28 mouse cellular contexts compared by ENCODE assay signal in the genomic region with DNA sequence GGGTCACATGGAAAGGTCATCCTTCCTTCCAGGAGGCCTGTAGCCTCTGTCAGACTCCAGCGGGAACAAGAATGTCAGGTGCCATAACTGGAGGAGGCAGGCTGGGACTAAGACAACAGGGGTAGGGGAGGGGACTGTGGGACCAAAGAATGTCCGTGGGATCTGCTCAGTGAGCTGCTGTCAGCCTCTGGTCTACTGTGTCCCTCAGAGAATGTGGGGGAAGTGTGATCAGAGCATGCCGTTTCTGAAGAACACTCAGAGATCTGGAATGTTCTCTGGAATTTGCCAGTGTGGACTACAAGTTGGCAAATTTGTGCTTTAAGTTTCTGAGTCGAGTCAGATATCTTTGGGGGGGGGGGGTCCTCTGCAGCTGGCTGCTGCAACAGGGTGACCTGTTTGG. TPM values are rescaled to one million over a fixed set of nuclear protein-coding genes. Genes with fewer than 3 reads are reported as not detected.
DNase-seq lines count a peak whose midpoint lies in the region; ATAC-seq and TF ChIP-seq lines count a peak whose summit lies in the region.
"Had no signal": no experiment of that assay in that cellular context is flagged by ENCODE, and none has a peak within 500 bp of the region (broad histone marks: within the 10 kb centered on the region; RNA-seq: fewer than 3 reads in every experiment).

No protein-coding gene starts in this region.

- DNase-seq in kidney, postnatal 0 days (ENCODE audit: low spot score) = peak; percentile 16
- no peak for DNase-seq in kidney, adult 9 months
- DNase-seq in lung, postnatal 0 days (ENCODE audit: low spot score) = peak; percentile 40
- DNase-seq in lung, postnatal 14 days = no peak
- DNase-seq in Patski (ENCODE audit: low read depth, low spot score) = no peak
- DNase-seq in gastrocnemius, postnatal 14 days = no peak
- no peak for DNase-seq in heart, adult 9 months (ENCODE audit: low spot score in 2 of 2)
- DNase-seq: adrenal gland, adult 2 months; adrenal gland, postnatal 14 days; cerebellum, adult 11 months; cerebellum, adult 9-11 months; gastrocnemius, postnatal 36 days; heart, adult 2 months; heart, postnatal 36 days had no signal

- intact Hi-C loops in gastrocnemius, postnatal 14 days (cut with DNase I; ENCODE audit: low total_unique reads) = no loop called here

- POLR2A ChIA-PET in Patski (lab: Charles Lee) = no interaction called here

- no peak overlapping the region for H3K4me3 ChIP-seq in kidney, postnatal 0 days (replicated peaks; ENCODE audit: low read depth, low read length)
- H3K4me3 ChIP-seq in lung, postnatal 0 days (ENCODE audit: low read depth, low read length) = no peak overlapping the region
- H3K4me3 ChIP-seq: embryonic facial prominence, embryonic 12.5 days; embryonic facial prominence, embryonic 15.5 days; erythroblast, embryonic 14.5 days; forebrain, embryonic 12.5 days; forebrain, embryonic 15.5 days; heart, adult 2 months; hindbrain, embryonic 10.5 days had no signal

- no peak overlapping the region for H3K4me2 ChIP-seq in kidney, postnatal 0 days (ENCODE audit: low read length)
- no peak overlapping the region for H3K4me2 ChIP-seq in lung, postnatal 0 days (replicated peaks; ENCODE audit: low read depth, low read length)
- H3K4me2 ChIP-seq: embryonic facial prominence, embryonic 12.5 days; embryonic facial prominence, embryonic 15.5 days; forebrain, embryonic 12.5 days; forebrain, embryonic 15.5 days; heart, embryonic 11.5 days; hindbrain, embryonic 14.5 days had no signal

- H3K4me1 ChIP-seq in kidney, postnatal 0 days (replicated peaks; ENCODE audit: insufficient read depth, low read length) = no peaks in the 10 kb centered on the region
- no peaks in the 10 kb centered on the region for H3K4me1 ChIP-seq in lung, postnatal 0 days (ENCODE audit: insufficient read depth, low read depth, low read length)
- H3K4me1 ChIP-seq: embryonic facial prominence, embryonic 12.5 days; embryonic facial prominence, embryonic 15.5 days; forebrain, embryonic 12.5 days; forebrain, embryonic 15.5 days; hindbrain, embryonic 10.5 days had no signal

- ATAC-seq in kidney, postnatal 0 days (replicated peaks; ENCODE audit: low FRiP score, low read depth) = peak; percentile 21; the same call in 1 of the 2 replicates
- peak; percentile 56 for ATAC-seq in lung, postnatal 0 days
- peak; percentile 83 for ATAC-seq in Patski
- ATAC-seq: CD4-positive, CD25-positive, alpha-beta regulatory T cell, adult 4 months; forebrain, embryonic 15.5 days; hindbrain, postnatal 0 days; inflammation-experienced regulatory T-cells, adult 6 months had no signal

- peak; percentile 37; the same call in 1 of the 2 replicates for TF ChIP-seq EP300 in lung, postnatal 0 days (IDR thresholded peaks at IDR 0.05)

- CTCF ChIA-PET in Patski (lab: Charles Lee) = interaction anchor here (1.1 to 1.3 kb wide), 2 partner anchors 9 to 24 kb away, joined by 3 to 4 read pairs; no protein-coding TSS in a partner anchor

- WGBS in kidney, postnatal 0 days = 32% methylated on average over 4 of the region's 4 CpGs
- WGBS in lung, postnatal 0 days = 27% methylated on average over 4 of the region's 4 CpGs

- H3K36me3 ChIP-seq in kidney, postnatal 0 days (ENCODE audit: insufficient read depth, low read length) = no peaks in the 10 kb centered on the region
- H3K36me3 ChIP-seq in lung, postnatal 0 days (ENCODE audit: insufficient read depth, low read length) = no peaks in the 10 kb centered on the region
- H3K36me3 ChIP-seq: embryonic facial prominence, embryonic 12.5 days; embryonic facial prominence, embryonic 15.5 days; forebrain, embryonic 12.5 days; forebrain, embryonic 15.5 days; hindbrain, embryonic 10.5 days had no signal

- no peaks in the 10 kb centered on the region for H3K27me3 ChIP-seq in kidney, postnatal 0 days (ENCODE audit: insufficient read depth, low read length)
- H3K27me3 ChIP-seq in lung, postnatal 0 days (replicated peaks; ENCODE audit: insufficient read depth, low read length) = no peaks in the 10 kb centered on the region
- H3K27me3 ChIP-seq in Patski = no peaks in the 10 kb centered on the region
- H3K27me3 ChIP-seq: embryonic facial prominence, embryonic 12.5 days; embryonic facial prominence, embryonic 15.5 days; forebrain, embryonic 12.5 days; forebrain, embryonic 15.5 days had no signal

- H3K27ac ChIP-seq in kidney, postnatal 0 days = no peak overlapping the region
- H3K27ac ChIP-seq in lung, postnatal 0 days (ENCODE audit: low read length) = no peak overlapping the region
- H3K27ac ChIP-seq: embryonic facial prominence, embryonic 12.5 days; embryonic facial prominence, embryonic 15.5 days; forebrain, embryonic 12.5 days; forebrain, embryonic 15.5 days; heart, adult 2 months; hindbrain, embryonic 10.5 days; hindbrain, embryonic 14.5 days; hindbrain, postnatal 0 days had no signal

- in situ Hi-C loops in Patski (cut with MboI; ENCODE audit: low pct_unique_long_range_greater_than_20kb) = no loop called here

- H3K9ac ChIP-seq in kidney, postnatal 0 days (ENCODE audit: low read depth, low read length) = no peak overlapping the region
- H3K9ac ChIP-seq in lung, postnatal 0 days (replicated peaks; ENCODE audit: low read depth) = no peak overlapping the region
- H3K9ac ChIP-seq: embryonic facial prominence, embryonic 12.5 days; embryonic facial prominence, embryonic 15.5 days; forebrain, embryonic 12.5 days; forebrain, embryonic 15.5 days; hindbrain, embryonic 14.5 days had no signal

- no peak for TF ChIP-seq CTCF in kidney, postnatal 0 days (IDR thresholded peaks at IDR 0.05; ENCODE audit: low read depth)
- TF ChIP-seq CTCF in lung, postnatal 0 days (IDR thresholded peaks at IDR 0.05) = no peak
- TF ChIP-seq CTCF in Patski (IDR thresholded peaks at IDR 0.05) = no peak

- no peaks in the 10 kb centered on the region for H3K9me3 ChIP-seq in kidney, postnatal 0 days (replicated peaks; ENCODE audit: low read length)
- no peaks in the 10 kb centered on the region for H3K9me3 ChIP-seq in lung, postnatal 0 days (ENCODE audit: low read length)
- H3K9me3 ChIP-seq: embryonic facial prominence, embryonic 12.5 days; embryonic facial prominence, embryonic 15.5 days; forebrain, embryonic 12.5 days; forebrain, embryonic 15.5 days; hindbrain, embryonic 10.5 days had no signal

RNA-seq across cellular contexts. Expression of a gene that starts 34.0 kb away (rescaled TPM):
- polyA plus RNA-seq in kidney, postnatal 0 days (2015; fragmentation: Nextera tagmentation; extraction: Ambion mirVana) = 0.05 and 0.08 TPM in 2 replicates
- 0.23 TPM in 2 replicates for polyA plus RNA-seq in lung, postnatal 0 days (2015; fragmentation: Nextera tagmentation; extraction: Ambion mirVana)
- 4.2 TPM for polyA plus RNA-seq in Patski (2021)
- under 1 TPM; 0.07 to 0.18 TPM for total RNA-seq in gastrocnemius, postnatal 14 days (2021)
- total RNA-seq: common myeloid progenitor, adult 5-6 weeks; granulocyte monocyte progenitor cell, adult 5-6 weeks had no signal
- polyA plus RNA-seq: CD4-positive, CD25-positive, alpha-beta regulatory T cell, adult 4 months; erythroblast, embryonic 14.5 days; heart, embryonic 11.5 days; heart, embryonic 14.5 days; inflammation-experienced regulatory T-cells, adult 6 months had no signal

Comparison
In these comparisons a context has a peak if more than half of its experiments do, and no peak if none do; other contexts are left out.
1. DNase-seq: peak in kidney, postnatal 0 days (single experiment) and lung, postnatal 0 days (single experiment); none in kidney, adult 9 months (single experiment), lung, postnatal 14 days (single experiment), Patski (single experiment), gastrocnemius, postnatal 14 days (single experiment) and heart, adult 9 months (0 of 2).
2. ATAC-seq: peak in every context shown above with its lines; median percentile 83 in Patski; 56 in lung, postnatal 0 days; 21 in kidney, postnatal 0 days.